ENCODE assay signal across 10 mouse cellular contexts in genomic region chr3:146567884-146568530, GRCm38 (mm10). TPM values are rescaled to one million over a fixed set of nuclear protein-coding genes. Genes with fewer than 3 reads are reported as not detected.
DNase-seq lines count a peak whose midpoint lies in the region; ATAC-seq lines count a peak whose summit lies in the region.
"Had no signal": no experiment of that assay in that cellular context is flagged by ENCODE, and none has a peak within 500 bp of the region (broad histone marks: within the 10 kb centered on the region; RNA-seq: fewer than 3 reads in every experiment).

No protein-coding gene starts in this region.

- ATAC-seq in erythroblast, adult 5-6 weeks (replicated peaks; ENCODE audit: low FRiP score, poor library complexity, severe bottlenecking), result 0 out of 2 replicates have a peak, but pooled peaks have one; percentile 52

- intact Hi-C loops in left cerebral cortex, postnatal 36 days (cut with DNase I), result loop anchor here (5.0 to 10.0 kb wide), 4 partner anchors 39 to 347 kb away; no protein-coding TSS in a partner anchor
- intact Hi-C loops in left cerebral cortex, postnatal 10 days (cut with DNase I), result loop anchor here (5.0 kb wide), 1 partner anchor 34 kb away; no protein-coding TSS in a partner anchor

- WGBS in large intestine, adult 2 months, result 17% methylated on average over 9 of the region's 9 CpGs

- peak; percentile 24 to 25 for DNase-seq in left cerebral cortex, postnatal 36 days (ENCODE audit: low spot score in 2 of 2)
- no peak for DNase-seq in left cerebral cortex, postnatal 10 days (ENCODE audit: extremely low spot score in 1 of 2, low spot score in 2 of 2)
- DNase-seq in NIH3T3 (ENCODE audit: low read depth), result peak; percentile 82
- peak; percentile 57 for DNase-seq in large intestine, adult 2 months (ENCODE audit: low read depth, low spot score)
- DNase-seq in thymus, postnatal 4 days, result no peak
- no peak for DNase-seq in embryo, embryonic 9.5 days (ENCODE audit: extremely low spot score)

RNA-seq across cellular contexts. Expression of gene Uox, which starts 2.2 kb away (rescaled TPM):
- total RNA-seq in left cerebral cortex, postnatal 36 days (2021), result under 1 TPM; 0.36 to 0.52 TPM
- total RNA-seq in left cerebral cortex, postnatal 10 days (2021), result under 1 TPM; 0.58 to 0.99 TPM
- total RNA-seq in erythroblast, adult 5-6 weeks (2015; ENCODE audit: low replicate concordance), result not detected in 2 replicates
- total RNA-seq in erythroblast, adult 5-6 weeks (2017; ENCODE audit: low replicate concordance), result 0.14 TPM in 1 of 2 replicates, not detected in the other
- polyA plus RNA-seq in large intestine, adult 2 months (2012; rRNA removed), result 0.11 and 0.23 TPM in 2 replicates
- polyA plus RNA-seq: neural tube, embryonic 13.5 days had no signal

RNA-seq across cellular contexts. Expression of gene Rpf1, which starts 46.8 kb away (rescaled TPM):
- 10 to 100 TPM; 13.8 to 19.0 TPM for total RNA-seq in left cerebral cortex, postnatal 36 days (2021)
- 10 to 100 TPM; 14.6 to 15.3 TPM for total RNA-seq in left cerebral cortex, postnatal 10 days (2021)
- total RNA-seq in erythroblast, adult 5-6 weeks (2015; ENCODE audit: low replicate concordance), result 18.4 and 34.9 TPM in 2 replicates
- total RNA-seq in erythroblast, adult 5-6 weeks (2017; ENCODE audit: low replicate concordance), result 46.6 and 47.1 TPM in 2 replicates
- polyA plus RNA-seq in large intestine, adult 2 months (2012; rRNA removed), result 9.0 and 9.8 TPM in 2 replicates

RNA-seq across cellular contexts. Expression of gene Dnase2b, which starts 47.4 kb away (rescaled TPM):
- total RNA-seq in left cerebral cortex, postnatal 36 days (2021), result not detected
- total RNA-seq in left cerebral cortex, postnatal 10 days (2021), result not detected
- total RNA-seq in erythroblast, adult 5-6 weeks (2015; ENCODE audit: low replicate concordance), result not detected in 2 replicates
- total RNA-seq in erythroblast, adult 5-6 weeks (2017; ENCODE audit: low replicate concordance), result not detected in 2 replicates
- not detected in 2 replicates for polyA plus RNA-seq in large intestine, adult 2 months (2012; rRNA removed)
- polyA plus RNA-seq: heart, embryonic 16.5 days; lung, embryonic 16.5 days; neural tube, embryonic 13.5 days had no signal

Comparison
In these comparisons a context has a peak if more than half of its experiments do, and no peak if none do; other contexts are left out.
1. DNase-seq: peak in left cerebral cortex, postnatal 36 days (2 of 2), NIH3T3 (single experiment) and large intestine, adult 2 months (single experiment); none in left cerebral cortex, postnatal 10 days (0 of 2), thymus, postnatal 4 days (single experiment) and embryo, embryonic 9.5 days (single experiment).